Mouse (Mus musculus) cerebral cortex, adult 2 months (tissue): ENCODE results near the gene Hapln2.

Source experiments
- WGBS: fragments of 180-500 bp; shearing (Covaris S2); methylation state at CpG from one replicate; pipeline ENCODE4 v1.1.7; 2018; 5-methylcytosine and 5-hydroxymethylcytosine counted together

Gene Hapln2

DNA sequence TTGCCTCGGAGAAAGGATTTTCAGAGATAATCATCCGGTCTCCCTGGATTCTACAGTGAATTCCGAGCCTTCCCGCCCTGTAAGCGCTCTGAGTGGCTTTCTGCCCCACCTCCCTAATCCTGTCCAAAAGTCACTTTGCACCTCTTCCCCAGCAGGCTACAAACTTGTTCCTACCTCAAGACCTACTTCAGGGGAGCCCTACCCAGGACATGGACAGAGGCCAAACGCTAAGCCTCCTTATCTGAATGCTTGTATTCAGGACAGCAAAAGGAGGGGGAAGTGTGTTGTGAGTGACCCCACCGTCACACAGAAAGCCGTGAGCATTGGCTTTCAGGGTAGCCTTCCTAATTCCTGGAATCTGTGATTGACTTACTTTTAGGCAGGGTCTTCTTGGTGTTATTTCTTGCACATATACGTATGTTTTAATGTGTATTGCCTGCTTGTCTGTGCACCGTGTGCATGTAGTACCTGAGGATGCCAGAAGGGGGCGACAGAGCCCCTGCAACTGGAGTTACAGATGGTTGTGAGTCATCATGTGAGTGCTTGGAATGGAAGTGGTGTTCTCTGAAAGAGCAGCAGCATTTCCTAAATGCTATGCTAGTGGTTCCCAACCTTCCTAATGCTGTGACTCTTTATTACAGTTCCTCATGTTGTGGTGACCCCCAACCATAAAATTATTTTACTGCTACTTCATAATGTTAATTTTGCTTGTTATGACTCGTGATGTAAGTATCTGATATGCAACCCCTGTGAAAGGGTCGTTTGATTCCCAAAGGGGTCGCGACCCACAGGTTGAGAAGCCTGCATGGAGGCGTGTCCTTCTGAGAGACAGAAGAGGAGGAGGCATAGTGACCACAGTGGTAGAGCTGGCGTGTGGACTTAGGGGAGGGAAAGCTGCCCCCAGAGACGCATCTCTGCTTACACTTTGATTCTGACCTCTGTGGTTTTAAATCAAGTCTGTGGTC lies 21.3 kb downstream of the Hapln2 start:
- WGBS: 84% methylated on average over 18 of the region's 18 CpGs

- 20% methylated on average over 17 of the region's 17 CpGs for WGBS
Measured at GRCm38 (mm10) chr3:88002291-88002976, 24.9 kb downstream of the Hapln2 start.

GRCm38 (mm10) chr3:88000816-88001595 lies 26.4 kb downstream of the Hapln2 start:
- WGBS: 26% methylated on average over 11 of the region's 11 CpGs

DNA sequence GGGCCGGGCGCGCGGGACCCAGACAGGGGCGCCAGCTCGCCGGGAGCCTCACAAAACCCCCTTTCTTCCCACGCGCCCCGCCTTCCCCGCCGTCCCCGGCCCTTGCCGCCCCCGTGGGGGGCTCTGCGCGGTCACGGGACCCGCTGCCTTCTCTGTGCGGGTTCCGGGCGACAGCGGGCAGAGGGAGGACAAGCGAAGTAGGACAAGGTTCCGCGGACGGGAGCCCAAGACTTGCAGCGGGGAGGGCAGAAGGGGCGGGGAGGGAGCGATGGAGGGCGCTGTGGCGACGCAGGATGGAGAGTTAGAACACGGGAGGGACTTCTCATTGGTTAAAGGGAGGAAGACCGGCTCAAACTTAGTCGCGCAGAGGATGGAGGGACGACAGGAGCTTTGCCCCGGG lies 27.2 kb downstream of the Hapln2 start, which contains the start of gene Bcan:
Gene Bcan (minus strand): TSS at position 50 of the 400 bp plus-strand sequence.
- WGBS: 1% methylated on average over 39 of the region's 39 CpGs

- WGBS: 2% methylated on average over 38 of the region's 38 CpGs
Measured at GRCm38 (mm10) chr3:87999243-87999895, 28.0 kb downstream of the Hapln2 start.

DNA sequence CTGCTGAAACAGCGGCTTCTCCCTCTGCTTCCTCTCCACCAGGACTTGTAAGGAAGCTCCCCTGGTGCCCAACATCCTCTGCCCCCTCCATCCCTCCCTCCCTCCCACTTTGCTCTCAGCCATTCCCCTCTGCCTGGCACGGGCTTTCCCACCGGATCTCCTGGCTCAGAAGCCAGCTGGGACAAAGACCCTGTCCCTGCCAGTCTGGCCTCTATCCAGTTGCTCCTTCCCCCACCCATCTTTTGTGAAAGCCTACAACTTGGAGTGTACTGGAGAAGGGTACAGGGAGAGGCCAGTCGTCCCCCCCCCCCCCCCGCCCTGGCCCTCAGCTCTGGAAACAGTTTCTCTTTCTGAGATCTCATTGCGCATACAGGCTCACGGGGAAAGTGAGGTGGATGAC lies 28.6 kb downstream of the Hapln2 start:
- 6% methylated on average over 7 of the region's 7 CpGs for WGBS

- WGBS: 5% methylated on average over 49 of the region's 49 CpGs
Measured at GRCm38 (mm10) chr3:87996971-87997614, 30.3 kb downstream of the Hapln2 start.

DNA sequence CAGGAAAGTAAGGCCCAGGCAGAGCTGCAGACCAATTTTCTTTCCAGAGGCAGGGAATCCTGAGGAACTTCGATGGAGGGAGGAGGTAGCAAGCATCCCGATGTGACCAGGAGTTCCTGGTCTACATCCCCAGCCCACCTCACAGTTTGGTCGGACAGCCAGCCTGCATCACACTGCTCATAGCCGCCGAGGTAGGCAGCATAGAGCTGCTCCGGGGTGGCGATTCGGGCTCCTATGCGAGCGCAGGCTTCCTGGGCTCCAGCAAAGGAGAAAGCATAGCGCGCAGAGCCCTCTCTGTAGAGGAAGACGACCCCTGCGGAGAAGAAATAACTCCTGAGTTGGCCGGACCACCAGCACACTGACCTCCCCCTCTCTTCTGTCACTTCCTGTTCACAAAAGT lies 31.0 kb downstream of the Hapln2 start:
- WGBS: 45% methylated on average over 15 of the region's 15 CpGs

DNA sequence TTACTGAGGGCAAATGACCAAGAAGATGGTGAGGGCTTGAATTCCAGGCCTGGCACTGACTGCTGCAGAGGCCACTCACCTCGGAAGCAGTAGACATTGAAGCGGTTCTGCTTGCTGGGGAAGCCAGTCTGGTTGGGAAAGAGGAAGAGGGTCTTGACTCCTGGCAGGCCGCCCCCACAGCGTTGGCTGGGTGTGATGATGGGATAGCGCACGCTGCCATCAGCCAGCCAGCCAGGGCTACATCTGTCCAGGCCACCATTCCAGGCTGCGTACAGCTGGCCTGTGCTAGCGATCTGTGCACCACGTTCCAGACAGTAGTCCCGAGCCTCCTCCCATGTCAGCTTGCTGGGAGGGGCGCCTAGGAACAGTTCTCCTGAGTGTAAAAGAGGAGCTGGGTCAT lies 32.1 kb downstream of the Hapln2 start:
- WGBS: 49% methylated on average over 11 of the region's 11 CpGs

DNA sequence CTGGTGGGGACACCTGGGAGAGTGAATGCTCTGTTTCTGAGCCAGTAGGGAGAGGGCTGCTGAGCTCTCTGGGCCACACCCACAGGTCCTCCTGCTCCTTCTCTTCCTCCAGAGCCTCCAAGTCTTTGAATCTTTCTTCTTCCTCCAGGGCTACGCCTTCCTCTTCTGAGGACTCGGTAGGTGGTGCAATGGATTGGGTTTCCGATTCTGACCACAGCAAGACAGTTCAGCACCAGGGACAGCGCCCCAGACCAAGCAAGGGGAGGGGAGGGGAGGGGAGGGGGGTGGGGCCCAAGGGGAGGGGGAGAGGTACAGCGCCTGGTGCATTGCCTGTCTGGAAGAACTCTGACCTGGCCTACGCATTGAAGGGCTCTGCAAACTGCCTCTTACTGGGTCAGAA lies 33.9 kb downstream of the Hapln2 start:
- 42% methylated on average over 5 of the region's 6 CpGs for WGBS

GRCm38 (mm10) chr3:87989935-87990334 lies 37.4 kb downstream of the Hapln2 start:
- 51% methylated on average over 10 of the region's 10 CpGs for WGBS

- 20% methylated on average over 15 of the region's 15 CpGs for WGBS
Measured at GRCm38 (mm10) chr3:87988068-87988467, 39.3 kb downstream of the Hapln2 start.

- 6% methylated on average over 15 of the region's 15 CpGs for WGBS
Measured at GRCm38 (mm10) chr3:87987633-87988032, 39.8 kb downstream of the Hapln2 start.

GRCm38 (mm10) chr3:87986868-87987267 lies 40.5 kb downstream of the Hapln2 start:
- 2% methylated on average over 17 of the region's 17 CpGs for WGBS

GRCm38 (mm10) chr3:87985505-87986320 lies 41.7 kb downstream of the Hapln2 start:
- WGBS: 41% methylated on average over 12 of the region's 12 CpGs

- 51% methylated on average over 3 of the region's 3 CpGs for WGBS
Measured at GRCm38 (mm10) chr3:87984094-87984493, 43.3 kb downstream of the Hapln2 start.

DNA sequence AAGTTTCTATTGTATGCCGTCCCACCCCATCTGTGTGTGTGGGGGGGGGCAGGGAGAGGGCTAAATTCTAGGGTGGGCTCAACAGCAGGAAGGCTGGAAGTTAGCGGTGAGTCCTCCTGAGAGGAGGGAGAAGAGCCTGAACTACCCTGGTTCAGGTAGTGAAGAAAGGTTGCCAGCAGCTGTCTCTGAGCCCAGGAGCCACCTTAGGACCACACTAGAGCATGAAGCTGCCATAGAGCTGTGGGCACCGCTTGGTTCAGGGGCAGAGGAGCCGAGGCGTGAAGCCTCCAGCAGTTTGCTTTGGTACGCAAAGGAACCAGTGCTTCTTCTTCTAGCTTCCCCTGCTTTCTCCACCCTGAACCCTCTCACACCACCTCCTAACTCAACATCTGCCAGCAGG lies 43.8 kb downstream of the Hapln2 start:
- WGBS: 75% methylated on average over 6 of the region's 6 CpGs

DNA sequence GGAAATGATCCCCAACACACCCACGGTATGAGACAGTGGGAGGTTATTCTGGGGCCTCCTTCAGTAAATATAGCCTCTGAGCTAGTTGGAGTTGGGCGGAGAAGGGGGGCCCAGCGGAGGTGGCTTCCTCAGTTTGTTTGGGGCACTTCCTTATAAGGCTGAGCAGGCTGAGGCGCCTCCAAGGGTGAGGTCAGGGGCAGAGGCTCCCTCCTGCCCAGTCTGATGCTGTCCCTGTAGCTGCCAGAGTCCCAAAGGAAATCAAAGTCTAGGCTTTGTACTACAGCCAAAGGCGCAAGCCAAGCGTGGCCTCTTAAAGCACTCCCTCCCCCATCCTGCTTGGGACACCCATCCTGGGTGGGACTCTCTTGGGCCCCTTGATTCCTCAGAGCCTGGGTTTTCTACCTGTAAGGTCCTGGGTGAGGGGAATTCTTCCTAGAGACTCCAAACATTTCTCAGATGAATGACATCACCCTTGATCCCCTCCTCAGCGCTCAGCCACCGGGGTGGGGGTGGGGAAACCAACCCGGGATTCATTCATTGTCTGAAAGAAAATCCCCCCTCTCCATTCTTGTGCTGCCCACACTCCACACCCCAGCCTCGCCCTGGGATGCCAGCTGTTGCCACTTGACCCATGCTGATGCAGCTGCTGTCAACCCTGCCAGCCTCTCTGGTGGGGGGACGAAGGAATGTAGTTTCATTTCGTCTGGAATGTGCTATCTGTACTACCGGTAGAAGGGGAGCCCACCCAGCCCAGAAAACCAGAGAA lies 44.4 kb downstream of the Hapln2 start:
- 38% methylated on average over 13 of the region's 13 CpGs for WGBS
